Mouse (Mus musculus) mature B cell (primary cell): ENCODE data around the gene Drc3.
"Not testable (repeated sequence)": the region's sequence is repeated elsewhere in the genome, so short reads cannot be mapped to it uniquely, and the experiment has no call there.

Experiments
- in situ Hi-C: fragments of 300-500 bp; cut with MboI; formaldehyde crosslinking; loops from 2 replicates; pipeline ENCODE4 v1.14.3; 2019

The Drc3 gene

DNA sequence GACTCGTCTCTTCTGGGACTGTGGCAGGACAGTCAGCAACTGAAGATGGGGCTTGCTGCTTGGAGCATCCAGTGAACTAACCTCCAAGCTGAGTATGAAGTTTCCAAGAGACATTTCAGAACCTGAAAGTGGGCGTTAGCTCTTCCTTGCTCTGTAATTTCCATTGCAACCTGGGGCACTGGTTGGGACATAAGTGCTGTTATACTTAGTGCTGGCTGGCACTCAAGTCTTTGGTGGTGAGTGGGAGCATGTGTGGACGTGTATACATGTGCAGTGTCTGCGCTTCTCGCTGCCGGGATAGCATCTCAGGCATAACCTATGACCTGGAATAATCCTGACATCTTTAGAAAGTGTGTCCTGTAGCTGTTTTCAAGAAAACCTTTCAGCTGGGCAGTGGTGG is 38.2 kb downstream of the Drc3 start:
- in situ Hi-C loops, result no loop called here

DNA sequence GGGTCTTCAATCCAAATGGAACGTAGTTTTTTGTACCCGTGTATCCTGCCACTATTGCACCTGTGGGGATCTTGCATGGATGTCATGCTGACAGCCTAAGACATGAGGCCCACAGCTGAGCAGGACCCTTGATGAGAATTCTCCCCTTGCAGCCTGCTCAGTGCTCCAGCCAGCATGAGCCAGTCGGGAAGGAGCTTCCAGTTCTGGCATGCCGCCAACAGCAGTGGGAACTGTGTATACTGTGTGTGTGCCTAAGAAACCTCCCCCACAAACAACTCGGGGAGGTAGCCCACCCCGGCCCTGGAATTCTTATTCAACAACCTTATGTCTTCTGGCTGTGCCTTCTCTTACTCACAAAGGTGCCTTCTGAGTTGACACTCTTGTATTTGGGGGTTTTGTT is 43.4 kb downstream of the Drc3 start:
- in situ Hi-C loops, result no loop called here

DNA sequence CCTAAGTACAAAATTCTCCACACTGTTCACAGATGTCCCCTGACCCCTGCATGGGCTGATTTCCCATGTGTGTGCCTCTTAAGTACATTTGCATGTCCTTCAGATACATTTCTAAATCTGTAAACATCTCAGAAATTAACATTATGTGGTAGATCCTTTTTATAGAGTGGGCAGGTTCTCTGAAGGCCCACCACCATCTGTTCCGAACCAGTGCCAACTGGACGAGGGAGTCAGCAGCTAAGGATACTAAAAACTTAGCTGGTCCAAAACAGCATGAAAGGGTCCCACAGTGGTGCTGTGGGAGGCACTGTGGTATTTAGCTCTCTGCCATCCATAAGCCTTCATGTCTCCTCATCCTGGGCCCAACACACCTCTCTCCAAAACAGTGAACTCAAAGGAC is 44.0 kb downstream of the Drc3 start:
- in situ Hi-C loops, result no loop called here

DNA sequence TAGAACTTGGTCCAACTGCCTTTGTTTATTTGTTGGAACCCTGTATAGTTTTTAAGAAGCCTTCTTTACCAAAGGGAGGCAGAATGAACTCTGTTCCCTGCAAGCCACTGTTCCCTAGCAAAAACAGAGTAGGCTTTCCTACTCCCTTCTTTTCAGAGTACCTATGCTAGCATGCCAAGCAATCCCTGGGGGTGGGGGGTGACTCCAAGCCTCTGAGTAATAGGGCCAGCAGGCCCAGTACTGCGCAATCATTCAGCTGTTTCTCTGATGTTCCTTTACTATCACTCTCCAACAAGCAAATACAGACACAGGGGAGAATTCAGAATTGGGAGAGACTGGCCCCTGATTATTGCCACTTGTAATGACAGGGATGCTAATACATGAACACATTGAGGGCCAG is 53.5 kb downstream of the Drc3 start:
- in situ Hi-C loops, result no loop called here

DNA sequence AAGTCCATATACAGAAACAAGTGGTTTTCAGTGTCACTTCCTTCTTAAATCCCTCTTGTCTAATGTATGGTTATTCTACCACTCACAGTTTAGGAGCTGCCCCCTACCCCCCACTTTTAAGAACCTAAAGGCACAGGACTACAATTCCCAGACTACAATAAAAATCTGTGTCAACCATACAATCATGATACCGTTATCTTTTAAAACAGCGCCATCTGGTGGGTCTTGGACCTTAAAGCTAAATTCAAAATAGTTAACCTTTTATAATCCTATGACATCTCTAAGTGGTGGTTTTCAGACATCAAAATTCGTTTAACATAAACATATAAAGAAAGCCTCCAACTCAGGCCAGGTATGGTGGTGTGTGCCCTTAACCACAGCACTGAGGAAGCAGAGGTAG is 59.0 kb downstream of the Drc3 start:
- in situ Hi-C loops, result no loop called here

DNA sequence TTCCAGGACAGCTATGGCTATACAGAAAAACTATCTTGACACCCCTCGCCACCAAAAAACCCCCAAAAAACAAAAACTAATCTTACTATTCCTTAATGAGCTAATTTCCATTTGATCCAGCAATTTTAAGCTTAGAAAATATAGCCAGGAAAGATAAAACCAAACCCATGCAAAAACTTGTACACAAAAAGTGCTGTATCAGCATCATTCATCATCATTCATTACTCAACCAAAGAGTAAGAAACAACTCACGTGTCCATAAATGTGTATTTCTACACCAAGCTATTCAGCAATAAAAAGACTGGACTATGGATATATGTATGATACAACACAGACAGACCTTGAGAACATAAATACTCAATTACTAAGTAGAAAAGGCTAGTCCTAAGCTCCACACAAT is 59.8 kb downstream of the Drc3 start:
- in situ Hi-C loops, result no loop called here

DNA sequence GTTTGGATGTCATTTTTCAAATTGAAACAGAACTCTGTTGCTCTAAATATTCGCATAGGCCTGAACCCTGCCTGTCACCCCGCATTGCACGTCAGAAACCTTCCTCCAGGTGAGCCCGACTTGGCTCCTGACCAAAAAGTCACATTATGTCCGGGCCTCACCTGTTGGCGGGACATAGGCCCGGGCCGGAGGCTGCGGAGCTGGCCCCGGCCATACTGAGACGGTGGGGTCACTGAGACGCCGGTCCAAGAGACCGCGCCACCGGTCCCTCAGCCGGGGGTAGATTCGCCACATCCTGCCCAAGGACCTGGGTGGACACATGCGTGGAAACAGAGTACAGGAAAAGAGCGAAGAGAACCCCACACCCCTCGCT is 63.4 kb downstream of the Drc3 start:
- in situ Hi-C loops, result no loop called here

DNA sequence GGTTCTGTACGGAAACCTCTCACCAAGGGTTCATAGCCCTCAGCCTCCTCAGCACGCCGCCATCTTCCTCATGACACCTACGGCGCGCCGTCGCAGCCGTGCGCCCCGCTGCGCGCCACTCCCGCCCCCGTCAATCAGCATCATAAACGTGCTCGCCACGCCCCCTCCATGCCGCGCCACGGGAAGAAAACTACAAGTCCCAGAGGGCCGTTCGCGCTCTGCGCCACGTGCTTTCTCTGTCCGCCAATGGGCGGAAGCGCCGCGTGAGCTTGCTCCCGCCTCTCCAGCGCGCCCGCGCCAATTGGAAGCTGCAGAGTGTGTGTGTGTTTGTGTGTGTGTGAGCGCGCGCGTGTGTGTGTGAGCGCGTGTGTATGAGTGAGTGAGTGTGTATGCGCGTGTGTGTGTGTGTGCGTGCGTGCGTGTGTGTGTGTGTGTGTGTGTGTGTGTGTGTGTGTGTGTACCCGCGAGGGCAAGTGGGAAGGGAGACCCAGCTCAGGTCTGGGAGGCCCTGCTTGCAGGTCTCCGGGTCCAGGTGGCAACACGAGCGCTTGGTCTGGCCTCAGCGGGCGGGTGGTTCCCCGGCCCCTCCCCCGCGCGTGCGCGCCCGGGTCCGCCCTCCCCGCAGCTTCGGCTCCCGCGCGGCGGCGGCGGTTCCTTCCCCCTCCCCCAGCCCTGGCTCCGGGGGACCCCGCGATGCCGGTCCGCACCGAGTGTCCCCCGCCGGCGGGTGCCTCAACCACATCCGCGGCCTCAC is 64.0 kb downstream of the Drc3 start, which contains the start of gene Gid4:
Gid4 (plus strand) TSS at position 183 of the 754 bp plus-strand sequence.
- in situ Hi-C loops, result no loop called here

DNA sequence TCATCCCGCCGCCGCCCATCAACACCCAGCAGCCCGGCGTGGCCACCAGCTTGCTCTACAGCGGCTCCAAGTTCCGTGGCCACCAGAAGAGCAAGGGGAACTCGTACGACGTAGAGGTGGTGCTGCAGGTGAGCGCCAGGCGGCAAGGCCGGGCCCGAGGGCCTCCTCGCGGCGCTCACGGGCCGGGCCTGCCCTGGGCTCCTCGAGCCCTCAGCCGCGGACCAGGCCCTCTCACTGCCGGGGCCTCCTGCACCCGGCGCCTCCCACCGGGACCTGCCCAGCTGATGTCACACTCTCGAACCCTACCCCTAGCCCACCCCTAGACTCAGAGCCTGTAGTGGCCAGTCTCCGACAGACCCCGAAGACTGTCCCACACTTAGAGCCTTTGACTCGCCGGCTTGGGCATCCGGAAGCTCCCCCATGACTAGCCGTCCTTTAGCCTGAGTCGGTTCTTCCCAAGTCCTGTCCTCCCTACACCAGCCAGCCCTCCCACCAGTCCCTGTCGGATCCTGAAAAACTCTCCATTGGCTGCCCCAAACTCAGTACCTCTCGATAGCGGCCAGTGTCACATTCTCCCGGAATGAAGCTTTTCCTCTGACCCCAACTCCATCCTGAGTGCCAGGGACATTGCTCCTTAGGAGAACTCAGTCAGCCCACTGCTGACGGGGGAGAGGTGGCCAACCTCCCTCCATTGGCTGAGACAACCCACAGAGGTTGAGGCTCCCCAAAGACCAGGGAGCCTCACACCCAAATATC is 64.8 kb downstream of the Drc3 start, which contains the start of gene Atpaf2:
Atpaf2 (minus strand) TSS at position 741 of the 756 bp plus-strand sequence.
- in situ Hi-C loops, result no loop called here

DNA sequence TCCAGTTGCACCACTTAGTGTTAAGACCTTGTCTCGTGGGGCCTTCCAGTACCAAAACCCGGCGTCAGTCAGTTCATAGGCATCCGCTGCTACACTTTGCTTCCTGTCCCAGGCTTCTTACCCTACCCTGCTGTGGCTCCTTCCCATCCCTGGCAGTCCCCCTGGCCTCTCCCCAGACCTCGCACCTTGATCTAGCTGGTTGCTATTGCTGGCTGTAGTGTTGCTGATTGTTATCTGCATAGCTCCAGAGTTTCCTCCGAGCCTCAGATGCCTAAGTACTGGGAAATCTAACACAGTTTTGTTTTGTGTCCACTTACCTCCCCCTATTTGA is 65.3 kb downstream of the Drc3 start:
- in situ Hi-C loops, result no loop called here

DNA sequence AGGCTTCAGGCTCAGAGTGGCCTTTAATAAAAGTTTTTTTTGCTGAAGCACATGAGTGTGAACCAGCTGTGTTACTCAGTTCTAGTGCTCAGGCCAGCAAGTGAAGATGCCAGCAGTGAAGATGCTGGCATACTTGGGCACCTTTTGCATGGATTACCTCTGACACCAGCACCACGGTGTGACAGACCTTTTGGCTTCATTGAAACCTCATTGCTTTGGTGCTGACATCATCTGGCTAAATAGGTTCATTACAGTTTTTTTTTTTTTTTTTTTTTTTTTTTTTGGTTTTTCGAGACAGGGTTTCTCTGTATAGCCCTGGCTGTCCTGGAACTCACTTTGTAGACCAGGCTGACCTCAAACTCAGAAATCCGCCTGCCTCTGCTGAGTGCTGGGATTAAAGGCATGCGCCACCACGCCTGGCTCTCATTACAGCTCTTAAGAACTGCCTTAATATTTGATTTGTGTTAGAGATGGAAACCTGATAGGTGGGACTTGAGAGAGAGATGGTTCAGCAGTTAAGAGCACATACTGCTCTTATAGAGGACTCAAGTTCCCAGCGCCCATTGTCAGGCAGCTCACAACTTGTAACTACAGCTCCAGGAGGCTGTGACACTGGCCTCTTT is 69.0 kb downstream of the Drc3 start:
- in situ Hi-C loops, result no loop called here

DNA sequence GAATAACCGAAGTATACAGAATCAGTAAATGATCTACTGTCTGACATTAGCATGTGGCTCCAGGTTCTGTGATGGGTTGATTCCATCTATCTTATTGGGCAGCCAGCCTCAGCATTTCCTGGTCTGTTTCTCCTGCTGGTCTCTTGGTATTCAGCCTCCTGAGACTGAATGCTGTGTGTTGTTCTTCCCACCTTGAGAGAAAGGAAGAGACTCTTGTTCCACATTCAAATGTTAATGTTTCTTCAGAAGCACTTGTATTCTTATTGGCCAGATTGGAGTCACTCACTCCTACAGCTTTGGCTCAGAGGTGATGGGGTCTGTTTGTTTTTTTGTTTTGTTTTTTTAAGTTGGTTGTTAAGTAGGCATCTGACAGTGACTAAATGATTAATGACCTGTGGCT is 69.9 kb downstream of the Drc3 start:
- in situ Hi-C loops, result no loop called here

DNA sequence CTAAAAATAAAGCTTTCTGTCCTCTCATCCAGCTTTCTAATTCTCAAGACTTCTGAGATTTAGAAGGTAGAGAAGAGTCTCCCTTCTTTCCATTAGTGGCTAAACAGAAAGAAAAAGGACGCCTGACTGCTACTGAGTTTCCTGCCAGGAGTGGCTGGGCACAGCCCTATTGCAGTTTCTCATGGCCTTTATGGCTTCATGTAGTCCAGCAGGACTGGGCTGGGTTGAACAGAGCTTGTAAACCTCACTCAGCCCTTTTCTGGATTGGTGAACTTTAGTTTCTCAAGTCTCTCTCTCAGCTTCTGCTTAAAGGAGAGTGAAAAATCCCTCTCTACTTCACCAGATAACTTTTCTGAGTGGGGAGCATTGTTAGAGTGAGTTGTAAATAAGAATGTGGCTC is 73.3 kb downstream of the Drc3 start:
- in situ Hi-C loops, result no loop called here

DNA sequence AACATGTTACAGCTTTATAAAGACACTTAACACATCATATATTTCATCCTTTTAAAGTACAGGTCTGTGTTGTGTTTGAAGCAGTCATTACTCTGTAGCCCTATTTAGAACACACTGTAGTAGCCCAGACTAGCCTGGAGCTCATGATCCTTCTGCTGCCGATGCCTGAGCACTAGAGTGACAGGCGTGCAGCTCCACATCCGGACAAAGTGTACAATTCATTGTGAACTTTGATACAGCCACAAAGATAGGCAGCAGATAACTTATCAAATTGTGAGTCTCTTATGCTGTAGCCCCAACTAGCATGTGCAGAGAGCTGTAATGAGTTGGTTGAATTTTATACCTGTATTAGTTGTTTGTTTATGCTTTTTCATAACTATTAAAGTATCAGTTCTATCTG is 74.5 kb downstream of the Drc3 start:
- in situ Hi-C loops, result no loop called here

DNA sequence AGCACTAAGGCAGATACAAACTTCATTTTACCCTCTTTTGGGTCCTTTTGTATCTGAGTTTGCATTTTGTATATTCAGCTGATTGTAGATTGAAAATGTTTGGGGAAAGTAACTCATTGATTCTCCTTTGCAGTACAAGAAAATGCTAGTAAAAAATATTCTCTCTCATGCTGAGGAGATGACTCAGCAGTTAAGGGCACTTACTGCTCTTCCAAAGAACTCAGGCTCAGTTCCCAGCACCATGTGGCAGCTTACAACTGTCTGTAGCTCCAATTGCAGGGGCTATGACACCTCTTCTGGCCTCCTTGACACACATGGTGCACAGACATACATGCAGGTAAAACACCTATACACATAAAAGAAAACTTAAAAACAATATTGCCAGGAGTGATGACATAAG is 80.4 kb downstream of the Drc3 start:
- in situ Hi-C loops, result no loop called here

DNA sequence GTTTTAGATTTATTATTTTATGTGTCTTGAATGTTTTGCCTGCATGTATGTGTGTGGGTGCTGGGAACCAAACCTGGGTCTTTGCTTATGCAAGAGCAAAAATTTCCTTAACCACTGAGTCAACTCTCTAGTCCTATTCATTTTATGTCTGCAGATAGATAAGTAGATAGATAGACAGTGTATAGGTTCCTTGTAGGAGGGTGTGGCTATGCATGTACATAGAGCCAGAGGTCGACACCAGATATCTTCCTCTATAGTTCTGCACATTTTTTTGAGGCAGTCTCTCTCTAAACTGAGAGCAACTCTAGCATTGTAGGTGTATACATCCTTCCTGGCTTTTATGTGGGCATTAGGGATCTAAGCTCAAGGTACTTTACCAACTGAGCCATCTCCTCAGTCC is 82.0 kb downstream of the Drc3 start:
- in situ Hi-C loops, result no loop called here

DNA sequence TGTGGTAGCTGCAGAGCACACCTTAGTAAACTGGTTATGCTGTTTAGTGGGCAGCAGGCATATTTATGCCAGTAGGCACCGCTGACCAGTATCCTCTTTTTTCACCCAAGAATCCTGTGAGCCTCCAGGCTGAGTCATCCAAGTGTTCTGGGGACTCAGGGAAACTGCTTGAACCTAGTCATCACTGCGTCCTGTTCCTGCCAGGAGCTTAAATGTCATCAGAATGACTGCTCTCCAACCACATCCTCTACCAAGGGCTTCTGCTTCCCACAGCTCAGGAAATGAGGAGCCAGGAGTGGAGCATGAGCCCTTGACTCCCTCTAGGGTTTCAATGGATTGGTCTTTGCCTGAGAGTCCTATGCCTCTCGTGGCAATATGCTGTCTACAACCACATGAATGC is 83.5 kb downstream of the Drc3 start:
- in situ Hi-C loops, result no loop called here

DNA sequence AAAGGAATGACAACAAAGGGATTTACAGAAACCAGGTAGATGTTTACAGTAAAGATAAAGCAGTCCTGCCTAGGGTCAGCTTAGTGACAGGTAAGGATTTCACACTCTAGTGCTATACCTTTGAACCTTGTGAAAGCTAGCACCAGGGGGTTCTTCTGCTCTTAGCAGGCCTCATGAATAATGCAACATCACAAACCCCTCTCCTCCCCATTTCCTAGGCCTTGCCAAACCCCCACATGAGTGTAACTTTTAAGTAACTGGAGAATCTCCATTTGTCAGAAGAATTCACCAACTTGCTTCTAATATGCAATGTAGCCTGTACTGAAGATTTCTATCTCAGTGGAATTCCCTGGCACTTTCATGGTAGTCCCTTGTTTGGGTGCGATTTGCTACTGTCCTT is 86.5 kb downstream of the Drc3 start:
- in situ Hi-C loops, result not testable (repeated sequence)

DNA sequence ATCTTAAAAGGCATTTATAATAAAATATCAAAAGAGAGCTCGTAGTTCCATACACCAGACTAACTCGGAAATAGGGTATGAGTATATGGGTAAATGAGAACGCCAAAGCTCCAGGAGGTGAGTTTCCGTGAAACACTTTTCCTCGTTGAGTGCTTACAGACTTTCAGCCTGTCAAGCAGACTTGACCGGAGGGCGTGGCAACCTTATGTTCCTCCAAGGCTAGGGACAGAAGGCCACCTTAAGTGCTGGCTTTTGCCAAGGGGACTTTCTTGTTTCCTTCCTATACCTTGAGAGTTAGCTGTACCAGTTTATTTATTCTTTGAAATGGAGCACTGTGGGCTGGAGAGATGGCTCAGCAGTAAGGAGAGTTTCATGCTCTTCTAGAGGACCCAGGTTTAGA is 87.0 kb downstream of the Drc3 start:
- in situ Hi-C loops, result no loop called here

DNA sequence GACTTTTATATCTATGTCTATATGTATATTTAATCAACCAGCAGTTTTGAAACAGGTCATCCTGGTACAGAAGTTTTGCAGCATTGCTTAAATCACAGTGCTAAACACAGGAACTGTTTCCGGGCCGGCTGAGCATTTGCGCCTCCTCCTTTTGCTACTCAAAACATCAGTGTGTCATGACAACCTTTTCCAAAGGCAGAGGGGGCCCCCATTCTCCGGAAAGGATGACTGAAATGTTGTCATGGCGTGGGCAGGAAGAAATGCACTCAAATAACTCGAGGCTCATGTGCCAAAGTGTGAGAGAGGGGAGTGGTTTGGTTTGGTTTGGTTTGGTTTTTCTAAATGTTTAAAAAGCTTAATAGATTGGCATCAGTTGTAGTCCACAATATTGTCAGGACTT is 89.8 kb downstream of the Drc3 start:
- in situ Hi-C loops, result no loop called here
